Comparison of ENCODE assay signal across 18 mouse cellular contexts in genomic region chr8:72588865-72589264, GRCm38 (mm10). TPM values are rescaled to one million over a fixed set of nuclear protein-coding genes. Genes with fewer than 3 reads are reported as not detected.
DNase-seq lines count a peak whose midpoint lies in the region; ATAC-seq and TF ChIP-seq lines count a peak whose summit lies in the region.
"Had no signal": no experiment of that assay in that cellular context is flagged by ENCODE, and none has a peak within 500 bp of the region (broad histone marks: within the 10 kb centered on the region; RNA-seq: fewer than 3 reads in every experiment).

No protein-coding gene starts in this region.

- H3K4me3 ChIP-seq in gastrocnemius, adult 2 months: peak overlapping the region; percentile 50
- H3K4me3 ChIP-seq in heart, postnatal 0 days (ENCODE audit: low read depth, low read length): no peak overlapping the region
- H3K4me3 ChIP-seq: embryonic facial prominence, embryonic 13.5 days; forebrain, embryonic 12.5 days; hindbrain, embryonic 12.5 days had no signal

- peak overlapping the region; percentile 99 for H3K27ac ChIP-seq in gastrocnemius, adult 2 months
- peak overlapping the region; percentile 93 for H3K27ac ChIP-seq in heart, postnatal 0 days (ENCODE audit: low read depth)
- H3K27ac ChIP-seq: embryonic facial prominence, embryonic 13.5 days; forebrain, embryonic 12.5 days; hindbrain, embryonic 12.5 days; hindbrain, postnatal 0 days had no signal

- intact Hi-C loops in gastrocnemius, adult 2 months (cut with DNase I): no loop called here
- intact Hi-C loops in gastrocnemius, postnatal 14 days (cut with DNase I; ENCODE audit: low total_unique reads): no loop called here

- no peak for TF ChIP-seq EP300 in heart, postnatal 0 days (IDR thresholded peaks at IDR 0.05; ENCODE audit: low read depth)

- no peaks in the 10 kb centered on the region for H3K9me3 ChIP-seq in heart, postnatal 0 days (replicated peaks; ENCODE audit: control insufficient read depth, low read length)
- H3K9me3 ChIP-seq: embryonic facial prominence, embryonic 13.5 days; forebrain, embryonic 12.5 days; hindbrain, embryonic 12.5 days had no signal

- no peaks in the 10 kb centered on the region; the same call in 1 of the 2 replicates for H3K36me3 ChIP-seq in heart, postnatal 0 days (replicated peaks; ENCODE audit: control insufficient read depth, insufficient read depth, low read length)
- H3K36me3 ChIP-seq: embryonic facial prominence, embryonic 13.5 days; forebrain, embryonic 12.5 days; hindbrain, embryonic 12.5 days had no signal

- no peak for TF ChIP-seq CTCF in gastrocnemius, adult 2 months (IDR thresholded peaks at IDR 0.05)
- TF ChIP-seq CTCF in heart, postnatal 0 days (IDR thresholded peaks at IDR 0.05; ENCODE audit: low read depth): no peak

- no peak overlapping the region for H3K4me2 ChIP-seq in heart, postnatal 0 days (ENCODE audit: low read depth, low read length)
- H3K4me2 ChIP-seq: embryonic facial prominence, embryonic 13.5 days; forebrain, embryonic 12.5 days; heart, embryonic 11.5 days; hindbrain, embryonic 12.5 days had no signal

- 81% methylated on average over 10 of the region's 10 CpGs for WGBS in heart, postnatal 0 days

- peaks cover 23% of the 10 kb centered on the region for H3K4me1 ChIP-seq in heart, postnatal 0 days (ENCODE audit: control insufficient read depth, insufficient read depth)
- H3K4me1 ChIP-seq: embryonic facial prominence, embryonic 13.5 days; forebrain, embryonic 12.5 days; hindbrain, embryonic 12.5 days had no signal

- peak; percentile 56 for DNase-seq in gastrocnemius, adult 2 months
- no peak for DNase-seq in gastrocnemius, postnatal 14 days
- DNase-seq in heart, postnatal 0 days (ENCODE audit: low spot score): no peak
- no peak for DNase-seq in heart, adult 18-20 months
- peak; percentile 53 for DNase-seq in right cerebral cortex, adult 18-20 months
- DNase-seq in right cerebral cortex, postnatal 10 days (ENCODE audit: low spot score in 2 of 2): no peak
- DNase-seq in retina, postnatal 1 day: no peak
- DNase-seq: adrenal gland, postnatal 10 days; cerebellum, adult 11-12 months; cerebellum, adult 9-10 months; cerebellum, postnatal 25 days had no signal

- H3K9ac ChIP-seq in heart, postnatal 0 days (replicated peaks; ENCODE audit: low read depth, low read length): no peak overlapping the region
- H3K9ac ChIP-seq: embryonic facial prominence, embryonic 13.5 days; forebrain, embryonic 12.5 days; hindbrain, embryonic 12.5 days had no signal

- ATAC-seq in heart, postnatal 0 days (ENCODE audit: insufficient read depth, low read depth): no peak
- ATAC-seq: forebrain, embryonic 16.5 days; hindbrain, postnatal 0 days had no signal

- no peaks in the 10 kb centered on the region for H3K27me3 ChIP-seq in heart, postnatal 0 days (ENCODE audit: control insufficient read depth, insufficient read depth, low read length)
- H3K27me3 ChIP-seq: embryonic facial prominence, embryonic 13.5 days; forebrain, embryonic 12.5 days; hindbrain, embryonic 12.5 days had no signal

RNA-seq across cellular contexts. Expression of gene Tmem38a, which starts 17.0 kb away (rescaled TPM):
- total RNA-seq in gastrocnemius, adult 2 months (2021): 1,000 to 10,000 TPM; 1,184 to 1,285 TPM
- 1,000 to 10,000 TPM; 1,133 to 1,242 TPM for total RNA-seq in gastrocnemius, postnatal 14 days (2021)
- total RNA-seq in heart, postnatal 0 days (2014; rRNA removed; ENCODE audit: low replicate concordance): 278 and 325 TPM in 2 replicates
- 205 and 214 TPM in 2 replicates for polyA plus RNA-seq in heart, postnatal 0 days (2015; fragmentation: Nextera tagmentation; extraction: Ambion mirVana)
- total RNA-seq in heart, adult 18-20 months (2021): 100 to 1,000 TPM; 474 to 492 TPM

RNA-seq across cellular contexts. Expression of gene Smim7, which starts 18.0 kb away (rescaled TPM):
- total RNA-seq in gastrocnemius, adult 2 months (2021): 10 to 100 TPM; 64.8 to 65.9 TPM
- total RNA-seq in gastrocnemius, postnatal 14 days (2021): 10 to 100 TPM; 80.0 to 81.2 TPM
- 101 and 108 TPM in 2 replicates for total RNA-seq in heart, postnatal 0 days (2014; rRNA removed; ENCODE audit: low replicate concordance)
- 116 and 120 TPM in 2 replicates for polyA plus RNA-seq in heart, postnatal 0 days (2015; fragmentation: Nextera tagmentation; extraction: Ambion mirVana)
- total RNA-seq in heart, adult 18-20 months (2021): 100 to 1,000 TPM; 118 to 130 TPM

RNA-seq across cellular contexts. Expression of gene Med26, which starts 40.8 kb away (rescaled TPM):
- total RNA-seq in gastrocnemius, adult 2 months (2021): 10 to 100 TPM in 1 of 2 experiments, 1 to 10 TPM in 1; 7.0 to 17.2 TPM
- 10 to 100 TPM in 1 of 2 experiments, 1 to 10 TPM in 1; 7.4 to 12.0 TPM for total RNA-seq in gastrocnemius, postnatal 14 days (2021)
- total RNA-seq in heart, postnatal 0 days (2014; rRNA removed; ENCODE audit: low replicate concordance): 6.0 and 17.0 TPM in 2 replicates
- polyA plus RNA-seq in heart, postnatal 0 days (2015; fragmentation: Nextera tagmentation; extraction: Ambion mirVana): 6.2 and 6.6 TPM in 2 replicates
- 1 to 10 TPM; 7.3 to 9.8 TPM for total RNA-seq in heart, adult 18-20 months (2021)

RNA-seq across cellular contexts. Expression of gene Nwd1, which starts 57.6 kb away (rescaled TPM):
- total RNA-seq in gastrocnemius, adult 2 months (2021): 1 to 10 TPM; 1.2 to 2.0 TPM
- total RNA-seq in gastrocnemius, postnatal 14 days (2021): under 1 TPM; 0.47 to 0.53 TPM
- total RNA-seq in heart, postnatal 0 days (2014; rRNA removed; ENCODE audit: low replicate concordance): 2.0 and 2.3 TPM in 2 replicates
- 0.15 and 0.20 TPM in 2 replicates for polyA plus RNA-seq in heart, postnatal 0 days (2015; fragmentation: Nextera tagmentation; extraction: Ambion mirVana)
- total RNA-seq in heart, adult 18-20 months (2021): under 1 TPM; 0.27 to 0.54 TPM
- total RNA-seq: MEL had no signal

Comparison
In these comparisons a context has a peak if more than half of its experiments do, and no peak if none do; other contexts are left out.
1. DNase-seq: peak in gastrocnemius, adult 2 months (single experiment) and right cerebral cortex, adult 18-20 months (single experiment); none in gastrocnemius, postnatal 14 days (single experiment), heart, postnatal 0 days (single experiment), heart, adult 18-20 months (0 of 2), right cerebral cortex, postnatal 10 days (0 of 2) and retina, postnatal 1 day (single experiment).